Mouse (Mus musculus) heart, postnatal 0 days (tissue): Measurements from ENCODE around the gene Mturn.

Experiments used
- CTCF ChIP-seq: IDR thresholded peaks from 2 replicates; pipeline ENCODE4 v1.5.1; 2016; ENCODE audit warnings: antibody characterized with exemption, control low read depth, low read depth
- EP300 ChIP-seq: IDR thresholded peaks from 2 replicates; pipeline ENCODE4 v1.6.1; 2016; ENCODE audit warnings: antibody characterized with exemption, low read depth

DNA sequence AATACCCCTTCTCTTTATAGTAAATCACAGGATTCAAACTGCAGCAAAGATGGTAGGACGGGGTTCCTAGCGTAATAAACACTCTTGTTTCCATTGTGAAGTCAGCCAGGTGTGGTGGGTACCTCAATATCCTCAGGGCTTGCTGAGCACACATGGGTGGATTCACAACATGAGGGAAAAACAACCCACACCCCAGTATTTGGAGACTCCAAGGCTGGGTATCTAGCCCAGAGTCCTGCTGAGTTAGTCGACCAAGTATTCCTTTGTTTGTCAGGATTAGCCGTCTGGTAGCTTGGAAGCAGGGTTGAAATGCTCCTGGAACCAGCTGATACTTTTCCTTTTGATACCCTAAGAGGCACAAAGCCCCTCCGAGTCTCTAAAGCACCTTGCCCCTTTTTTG, 23.4 kb downstream of the Mturn start:
- no peak for TF ChIP-seq CTCF
- TF ChIP-seq EP300 = no peak
